Mouse (Mus musculus) urinary bladder, postnatal 4 days (tissue): Measurements from ENCODE around the gene Fam92b.

Experiments used
- DNase-seq, 2 experiments: peaks; one replicate each; pipeline ENCODE4 v3.0.0; 2021 to 2022; ENCODE audit warnings: low spot score in 2 of 2

Fam92b gene

GRCm38 (mm10) chr8:120190107-120190809, 13.0 kb upstream of the Fam92b start:
- DNase-seq = no peak

GRCm38 (mm10) chr8:120189440-120189839, 12.2 kb upstream of the Fam92b start:
- no peak for DNase-seq

DNA sequence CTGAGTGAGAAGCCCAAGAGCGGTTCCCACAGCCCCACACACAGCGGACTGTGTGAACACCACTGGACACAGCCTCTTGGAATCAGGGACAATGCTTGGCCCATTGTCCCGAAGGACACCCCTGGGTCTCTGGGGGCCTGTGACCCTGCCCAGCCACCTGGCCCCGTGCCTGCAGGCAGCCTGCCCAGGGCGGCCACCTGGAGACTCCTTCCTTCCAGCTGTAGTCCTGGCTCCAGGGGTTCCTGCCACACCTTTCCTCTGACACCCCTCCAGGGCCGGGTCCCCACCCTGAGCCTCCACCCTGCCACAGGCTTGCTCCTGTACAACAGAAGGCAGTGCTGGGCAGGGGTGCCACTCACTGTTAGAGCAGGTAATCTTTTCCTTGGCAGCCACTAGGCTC, 11.2 kb upstream of the Fam92b start:
- no peak for DNase-seq

DNA sequence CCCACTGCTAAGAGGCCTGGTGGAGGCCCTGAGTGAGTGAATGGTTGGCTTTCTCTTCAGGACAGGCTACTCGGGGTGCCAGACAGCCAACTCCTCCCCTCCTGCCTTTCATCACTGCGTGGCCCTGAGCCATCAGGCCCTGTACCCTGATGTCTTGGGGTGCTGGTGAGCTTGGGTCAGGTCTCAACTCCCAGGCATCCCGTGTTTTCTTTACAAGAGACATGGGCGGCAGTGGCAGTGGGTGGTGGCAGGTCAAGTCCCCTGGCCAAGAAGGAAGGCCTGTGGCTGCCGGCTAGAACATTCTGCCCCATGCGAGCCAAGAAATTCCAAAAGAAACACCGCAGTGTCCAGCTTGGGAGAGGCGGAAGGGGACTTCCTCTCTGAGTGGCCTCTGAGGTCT, 9.2 kb upstream of the Fam92b start:
- DNase-seq = no peak

DNA sequence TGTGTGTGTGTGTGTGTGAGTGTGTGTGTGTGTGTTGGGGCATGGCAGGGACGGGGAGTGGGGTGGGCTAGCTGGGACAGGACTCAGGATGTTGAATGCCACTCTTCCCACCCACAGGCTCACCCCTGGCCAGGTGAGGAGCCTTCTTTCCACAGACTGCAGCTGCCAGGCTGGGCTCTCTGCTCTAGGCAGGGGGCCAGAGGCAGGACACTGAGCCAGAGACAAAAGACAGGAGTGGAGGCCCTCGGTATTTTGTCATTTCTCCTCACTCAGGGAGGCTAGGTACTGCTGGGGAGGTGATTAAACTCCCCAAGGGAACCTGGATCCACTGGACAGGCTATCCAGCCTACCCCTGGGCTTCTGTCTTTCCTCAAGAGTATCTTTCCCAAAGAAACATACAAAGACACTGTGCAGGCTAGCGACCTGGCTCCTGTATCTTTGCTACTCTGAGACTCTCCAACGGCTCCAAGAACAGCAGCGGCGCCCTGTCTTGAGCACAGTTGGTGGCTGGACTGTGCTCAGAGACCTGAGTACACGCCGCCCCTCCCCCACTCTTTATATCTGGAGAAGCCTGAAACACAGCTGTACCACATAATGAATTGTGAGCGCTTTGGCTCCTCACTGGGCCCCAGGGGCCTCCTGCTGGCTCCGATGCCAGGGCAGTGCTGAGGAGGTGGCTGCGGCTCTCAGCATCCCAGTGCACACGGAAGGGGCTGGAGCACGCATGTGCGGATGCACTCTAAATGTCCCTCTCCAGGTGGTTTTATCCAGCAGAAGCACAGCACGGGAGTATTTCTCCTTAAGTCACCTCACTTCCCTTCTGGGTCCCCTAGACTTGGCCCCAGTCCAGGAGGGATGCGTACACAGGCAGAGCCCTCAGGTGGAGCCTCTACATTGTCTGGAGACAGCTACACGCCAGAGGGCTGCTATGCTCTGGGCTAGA, 7.9 kb upstream of the Fam92b start:
- DNase-seq = peak in 1 of 2 experiments; percentile 52

DNA sequence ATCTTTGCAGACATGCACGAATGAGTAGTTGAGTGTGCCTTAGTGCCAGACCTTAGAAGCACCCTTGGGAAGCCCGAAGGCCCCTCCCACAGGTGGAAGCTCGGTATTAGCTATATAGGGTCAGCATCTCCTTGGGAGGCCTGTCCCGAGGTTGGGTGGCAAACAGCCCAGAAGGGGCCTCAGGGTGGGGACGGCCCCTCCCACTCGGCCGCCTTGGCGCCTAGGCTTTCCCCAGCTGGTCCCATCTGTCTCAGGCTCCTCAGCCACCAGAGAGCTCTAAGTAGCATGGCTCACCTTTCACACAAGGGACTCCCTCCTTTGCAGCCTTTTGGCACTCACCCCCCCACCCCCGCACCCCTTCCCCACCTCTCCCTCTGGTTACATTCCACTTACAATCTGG, 7.1 kb upstream of the Fam92b start:
- DNase-seq = peak in 1 of 2 experiments; percentile 79

- no peak for DNase-seq
These were observed 4.7 kb upstream of the Fam92b start for GRCm38 (mm10) chr8:120181861-120182414.

DNA sequence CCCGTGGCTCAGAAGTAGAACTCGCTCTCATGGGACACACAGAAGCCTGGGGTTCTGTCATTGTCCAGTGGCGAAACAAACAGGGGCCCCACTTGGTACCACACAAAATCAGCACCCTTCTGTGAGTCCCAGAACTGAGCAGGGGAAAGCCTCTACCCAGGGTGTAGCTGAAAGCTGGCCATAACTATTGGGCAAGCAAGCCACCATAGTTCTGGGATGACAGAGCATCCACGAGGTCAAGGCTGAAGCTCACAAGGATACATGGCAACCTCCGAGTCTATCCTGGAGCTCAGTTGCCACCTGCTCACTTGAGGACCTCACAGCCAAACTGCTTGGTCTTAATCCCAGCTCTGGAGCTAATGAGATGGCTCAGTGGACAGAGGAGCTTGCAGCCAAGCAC, 4.0 kb upstream of the Fam92b start:
- DNase-seq = no peak

GRCm38 (mm10) chr8:120180445-120180970, 3.2 kb upstream of the Fam92b start:
- no peak for DNase-seq

DNA sequence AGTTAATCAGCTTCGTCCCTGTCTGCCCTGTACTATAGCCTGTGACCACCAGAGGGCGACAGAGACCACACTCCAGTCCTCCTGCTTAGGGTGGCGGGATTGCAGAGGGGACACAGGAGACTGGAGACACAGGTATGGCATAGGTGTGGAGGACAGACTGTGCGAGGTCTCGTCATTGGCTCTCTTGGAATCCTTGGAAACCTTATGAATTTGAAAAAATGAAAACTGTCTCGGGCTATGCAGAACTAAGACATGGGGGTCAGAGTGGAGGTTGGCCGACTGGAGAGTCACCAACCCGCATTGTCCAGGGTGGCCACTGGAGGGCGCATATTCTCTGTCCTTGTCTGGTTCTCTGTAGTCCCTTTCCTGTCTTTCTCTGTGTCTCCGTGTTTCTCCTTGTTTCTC, 1.8 kb upstream of the Fam92b start:
- peak; percentile 82 to 91 for DNase-seq

GRCm38 (mm10) chr8:120178124-120178514, 853 bp upstream of the Fam92b start:
- no peak for DNase-seq

- DNase-seq = no peak
These were observed 661 bp downstream of the Fam92b start for GRCm38 (mm10) chr8:120176605-120177004.

DNA sequence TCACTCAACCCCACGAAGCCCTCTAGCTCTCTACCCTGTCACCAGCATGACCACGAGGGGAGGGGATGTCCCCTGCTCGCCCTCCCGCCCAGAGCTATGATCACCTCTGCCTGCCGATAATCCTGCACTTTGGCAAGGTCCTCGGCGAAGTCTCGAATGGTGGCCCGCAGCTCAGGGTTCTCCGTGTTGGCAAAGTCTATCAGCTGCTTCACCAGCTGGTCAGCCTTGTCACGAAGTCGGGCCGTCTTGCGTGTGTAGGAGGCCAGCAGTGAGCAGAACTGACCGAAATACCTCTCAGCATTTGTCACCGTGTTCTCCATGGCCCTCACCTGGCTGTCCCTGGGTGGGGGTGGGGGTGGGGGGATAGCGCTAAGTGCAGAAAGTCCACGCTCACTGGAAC, 2.7 kb downstream of the Fam92b start:
- no peak for DNase-seq

GRCm38 (mm10) chr8:120173195-120173594, 4.1 kb downstream of the Fam92b start:
- no peak for DNase-seq

- no peak for DNase-seq
These were observed 8.1 kb downstream of the Fam92b start for GRCm38 (mm10) chr8:120169119-120169518.

DNA sequence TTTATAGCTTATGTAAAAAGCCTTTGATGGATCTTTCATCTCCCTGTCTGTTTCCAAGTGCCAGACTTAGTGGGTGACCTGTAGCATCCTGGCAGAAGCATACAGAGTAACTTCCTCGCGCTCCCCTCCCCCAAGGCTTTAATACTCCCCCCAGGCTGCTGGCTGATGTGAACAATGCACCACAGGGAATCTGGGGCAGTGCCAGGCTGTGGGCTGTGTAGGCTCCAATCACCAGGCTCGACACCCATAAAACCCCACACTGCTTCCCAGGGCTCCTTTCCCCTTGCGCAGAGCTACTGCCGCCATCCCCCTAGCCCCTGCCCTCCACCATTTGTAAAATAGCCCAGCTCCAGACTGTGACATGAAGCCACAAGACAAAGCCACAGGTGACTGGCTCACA, 9.4 kb downstream of the Fam92b start:
- DNase-seq = no peak

DNA sequence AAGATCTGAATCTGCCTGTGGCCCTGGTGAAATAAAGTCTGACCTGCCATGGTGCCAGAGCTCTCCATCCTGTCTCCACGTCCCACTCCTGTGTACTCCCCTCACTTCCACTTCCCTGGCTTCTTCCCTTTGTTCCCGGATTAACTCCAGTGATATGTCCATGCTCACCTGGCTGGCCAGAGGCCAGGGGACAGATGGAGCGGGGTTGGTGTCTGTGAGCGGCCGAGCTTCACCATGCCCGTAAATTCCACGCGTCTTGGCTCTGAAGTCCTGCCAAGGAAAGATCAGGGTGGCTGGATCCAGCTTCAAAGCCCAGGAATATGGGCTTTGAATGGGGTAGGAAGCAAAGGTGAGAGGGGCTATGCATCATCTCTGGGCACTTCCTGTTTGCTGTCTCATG, 10.1 kb downstream of the Fam92b start:
- DNase-seq = no peak

DNA sequence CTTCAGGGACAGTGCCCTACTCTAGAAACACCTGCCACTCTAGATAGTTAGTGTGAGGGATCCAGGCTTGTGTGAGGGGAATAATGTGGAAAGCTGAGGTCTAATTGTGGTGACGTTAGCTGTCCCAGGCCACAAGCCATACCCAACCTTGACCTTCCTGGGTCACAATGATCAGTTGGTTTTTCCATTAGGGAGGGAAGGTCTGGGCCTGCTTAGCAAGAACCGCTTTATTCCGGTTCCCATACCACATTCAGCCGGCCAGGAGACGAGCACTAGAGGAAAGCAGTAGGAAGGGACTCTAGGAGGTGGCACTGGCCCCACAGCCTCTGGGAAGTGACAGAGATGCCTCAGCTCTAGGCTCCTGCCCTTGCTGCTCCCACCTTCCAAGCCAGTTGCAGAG, 13.2 kb downstream of the Fam92b start:
- DNase-seq = no peak

GRCm38 (mm10) chr8:120163376-120163775, 13.9 kb downstream of the Fam92b start:
- no peak for DNase-seq

DNA sequence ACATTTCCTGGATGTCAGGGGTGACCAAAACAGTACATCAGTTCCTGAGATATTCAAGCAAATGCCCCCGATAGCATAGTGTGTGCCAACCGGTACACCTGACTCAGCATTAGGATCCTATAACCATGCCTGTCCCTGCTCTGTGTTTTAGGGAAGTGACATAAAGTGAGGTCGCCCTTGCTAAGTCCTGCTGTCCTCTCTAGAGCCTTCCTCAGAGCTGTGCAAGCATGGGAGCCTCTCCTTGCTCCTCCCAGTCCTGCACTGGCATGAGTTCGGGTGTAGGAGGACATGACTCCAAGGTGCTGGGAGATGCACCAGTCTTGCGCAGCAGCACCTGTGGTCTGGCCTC, 14.9 kb downstream of the Fam92b start:
- DNase-seq = no peak

GRCm38 (mm10) chr8:120161658-120162403, 15.4 kb downstream of the Fam92b start:
- no peak for DNase-seq

DNA sequence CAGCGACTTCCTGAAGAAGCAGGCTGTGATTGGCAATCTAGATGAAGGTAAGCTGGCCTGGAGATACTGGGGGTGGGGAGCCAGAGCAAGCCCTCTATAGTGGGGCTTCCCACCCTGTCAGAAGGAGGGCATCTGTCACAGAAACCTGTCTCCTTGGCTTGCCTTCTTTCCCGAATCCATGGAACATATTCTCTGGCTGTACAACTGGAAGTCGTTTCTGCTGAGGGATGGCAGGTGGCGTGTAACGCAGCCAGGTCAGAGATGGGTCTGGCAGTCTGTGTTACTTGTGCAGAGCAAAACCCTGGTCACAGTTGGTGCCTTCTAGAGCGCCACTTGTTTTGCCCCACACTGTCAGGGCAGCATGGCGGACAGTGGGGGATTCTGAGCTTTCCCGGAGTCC, 16.9 kb downstream of the Fam92b start:
- no peak for DNase-seq
